Mouse (Mus musculus): Measurements from ENCODE around the gene Rnf7.

Gene Rnf7

DNA sequence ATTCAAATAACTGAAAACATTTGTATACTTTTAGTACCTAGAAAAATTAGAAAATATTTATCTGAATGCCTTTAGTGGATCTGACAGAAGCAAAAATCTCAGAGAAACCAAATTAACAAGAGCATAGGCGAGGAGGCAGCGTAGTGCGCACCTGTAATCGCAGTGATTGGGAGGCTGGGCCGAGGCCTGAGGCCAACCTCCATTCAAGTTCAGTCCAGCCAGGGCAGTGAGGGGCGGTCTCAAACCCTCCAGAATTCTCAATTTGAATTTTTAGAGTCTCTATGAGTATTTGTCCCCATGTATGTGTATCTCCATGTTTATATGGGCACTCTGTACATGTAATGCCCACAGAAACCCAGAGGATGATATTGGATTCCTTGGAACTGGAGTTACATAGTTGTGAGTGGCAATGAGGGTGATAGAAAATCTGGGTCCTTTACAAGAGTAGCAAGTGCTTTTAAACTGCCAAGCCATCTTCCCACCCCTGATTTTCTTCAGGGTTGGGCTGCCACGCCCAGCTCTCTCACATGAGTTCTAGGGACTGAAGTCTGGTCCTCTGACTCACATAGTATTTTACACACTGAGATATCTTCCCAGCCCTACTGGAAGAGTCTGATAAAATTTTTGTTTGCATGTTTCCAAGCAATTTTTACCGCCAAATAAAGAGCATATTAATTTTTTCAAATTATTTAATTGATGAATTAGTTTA, 8.1 kb downstream of the Rnf7 start:
- no peak for DNase-seq (ENCODE audit: low spot score)

- DNase-seq (ENCODE audit: low spot score): no peak
These were observed 8.8 kb downstream of the Rnf7 start for GRCm38 (mm10) chr9:96469556-96470265.

DNA sequence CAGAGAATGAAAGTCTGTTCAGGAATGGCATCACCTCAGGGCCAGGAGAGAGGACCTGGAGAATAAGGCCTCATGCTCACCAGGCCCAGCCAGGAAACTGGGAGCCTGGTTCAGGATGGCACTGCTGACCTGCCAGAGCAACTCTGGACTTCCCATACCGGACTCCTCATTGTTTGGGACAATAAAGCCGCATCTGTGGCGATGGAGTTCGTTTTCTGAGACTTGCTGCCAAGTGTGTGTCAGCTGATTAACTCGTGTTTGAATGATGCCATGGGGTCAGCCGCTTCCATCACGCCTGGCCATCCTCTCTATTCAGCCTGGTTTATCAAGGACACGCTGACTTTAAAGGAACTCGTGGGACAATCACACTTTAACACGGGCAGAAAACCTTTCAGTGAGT, 14.8 kb downstream of the Rnf7 start:
- DNase-seq (ENCODE audit: low spot score): no peak

GRCm38 (mm10) chr9:96461607-96462006, 16.9 kb downstream of the Rnf7 start:
- DNase-seq (ENCODE audit: low spot score): no peak

DNA sequence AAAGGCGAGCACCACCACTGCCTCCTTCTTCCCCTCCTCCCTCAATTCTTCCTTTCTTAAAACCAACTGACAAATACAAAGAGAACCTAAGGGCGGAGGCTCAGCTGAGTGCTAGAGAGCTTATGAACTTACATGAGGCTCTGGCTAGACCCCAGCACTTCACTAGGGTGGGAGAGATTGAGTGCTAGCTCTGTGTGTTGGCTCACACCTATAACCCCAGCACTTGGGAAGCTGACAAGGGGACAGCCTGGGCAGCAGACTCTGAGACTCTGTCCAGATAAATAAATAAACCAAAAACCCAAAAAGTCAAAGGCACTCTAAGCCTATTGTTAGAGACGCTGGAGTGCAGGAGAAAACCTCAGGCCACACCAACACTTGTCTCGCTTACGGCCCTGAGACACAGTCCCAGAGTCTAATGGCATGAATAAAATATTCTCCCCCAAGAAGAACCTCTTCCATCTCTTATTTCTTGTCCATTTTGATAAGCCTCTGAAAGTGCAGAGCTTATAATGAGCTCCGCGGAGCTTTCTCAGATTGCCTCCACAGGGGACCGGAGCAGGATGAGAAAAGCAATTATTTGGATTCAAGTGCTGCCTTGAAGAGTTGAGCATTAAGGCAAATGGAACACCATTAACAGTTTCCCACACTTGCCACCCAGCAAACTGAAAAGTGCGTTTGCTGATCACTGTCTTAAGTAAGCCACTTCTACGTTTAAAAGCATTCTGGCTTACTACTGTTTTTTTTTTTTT, 18.2 kb downstream of the Rnf7 start:
- no peak for DNase-seq (ENCODE audit: low spot score)

GRCm38 (mm10) chr9:96455618-96456017, 22.9 kb downstream of the Rnf7 start:
- DNase-seq (ENCODE audit: low spot score): no peak

GRCm38 (mm10) chr9:96452956-96453355, 25.5 kb downstream of the Rnf7 start:
- DNase-seq (ENCODE audit: low spot score): no peak

GRCm38 (mm10) chr9:96450900-96451720, 27.4 kb downstream of the Rnf7 start:
- no peak for DNase-seq (ENCODE audit: low spot score)

- no peak for DNase-seq (ENCODE audit: low spot score)
These were observed 29.0 kb downstream of the Rnf7 start for GRCm38 (mm10) chr9:96449514-96449913.

- DNase-seq (ENCODE audit: low spot score): no peak
These were observed 33.1 kb downstream of the Rnf7 start for GRCm38 (mm10) chr9:96445351-96445750.

GRCm38 (mm10) chr9:96442081-96442480, 36.4 kb downstream of the Rnf7 start:
- no peak for DNase-seq (ENCODE audit: low spot score)

- DNase-seq (ENCODE audit: low spot score): peak; percentile 34
These were observed 40.1 kb downstream of the Rnf7 start for GRCm38 (mm10) chr9:96438334-96438871.

GRCm38 (mm10) chr9:96437805-96438333, 40.6 kb downstream of the Rnf7 start:
- peak; percentile 66 for DNase-seq (ENCODE audit: low spot score)

GRCm38 (mm10) chr9:96436901-96437804, 41.3 kb downstream of the Rnf7 start:
- DNase-seq (ENCODE audit: low spot score): peak; percentile 81

DNA sequence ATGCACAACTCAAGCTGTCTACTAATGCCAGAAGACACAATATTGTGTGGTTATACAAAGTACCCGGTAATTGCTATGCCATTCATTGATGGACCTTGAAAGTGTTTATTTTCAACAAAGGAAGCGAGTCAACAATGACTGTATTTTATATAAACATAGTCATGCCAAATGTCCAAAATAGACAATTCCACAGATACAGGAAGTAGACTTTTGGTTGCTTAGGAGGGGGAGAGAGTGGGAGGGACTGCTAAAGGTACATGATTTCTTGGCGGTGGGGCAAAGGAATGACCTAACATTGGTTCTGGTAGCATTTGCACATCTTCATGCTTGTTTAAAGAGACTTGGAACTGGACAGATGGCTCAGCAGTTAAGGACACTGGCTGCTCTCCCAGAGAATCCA, 45.9 kb downstream of the Rnf7 start:
- no peak for DNase-seq (ENCODE audit: low spot score)

- no peak for DNase-seq (ENCODE audit: low spot score)
These were observed 47.4 kb downstream of the Rnf7 start for GRCm38 (mm10) chr9:96431081-96431480.

DNA sequence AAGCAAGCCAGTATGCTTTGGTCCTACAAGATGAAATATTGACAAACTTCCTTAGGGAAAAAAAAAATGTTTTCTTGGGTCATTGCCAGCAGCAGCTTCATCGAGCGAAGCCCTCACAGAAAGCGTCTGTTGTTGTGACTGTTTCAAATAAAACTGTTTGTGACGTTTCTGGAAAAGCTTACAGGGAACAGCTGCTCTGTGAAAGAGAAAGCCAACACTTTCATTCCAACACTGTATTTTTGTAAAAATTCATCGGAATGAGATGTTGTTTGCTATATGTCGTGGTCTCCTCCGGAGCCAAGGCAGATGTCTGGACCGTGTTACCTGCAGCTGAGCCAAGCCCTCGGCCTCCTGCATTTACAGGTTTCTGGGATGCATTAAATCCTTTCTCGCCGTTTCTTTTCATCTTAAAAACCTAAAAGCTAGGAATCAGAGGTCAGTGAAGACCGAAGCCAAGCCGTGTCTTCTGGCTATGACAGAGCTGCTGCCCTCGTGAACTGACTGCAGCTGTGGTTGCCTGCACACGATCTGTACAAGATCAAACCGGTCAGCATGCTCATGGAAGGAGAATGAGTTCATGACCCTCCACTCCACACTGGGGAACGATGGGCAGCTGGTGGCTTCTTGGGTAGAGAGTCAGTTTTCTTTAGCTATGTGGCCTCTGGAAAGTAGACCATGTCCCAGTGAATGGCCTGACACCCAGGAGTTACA, 50.0 kb downstream of the Rnf7 start:
- no peak for DNase-seq (ENCODE audit: low spot score)

GRCm38 (mm10) chr9:96424027-96424426, 54.4 kb downstream of the Rnf7 start:
- no peak for DNase-seq (ENCODE audit: low spot score)

All from testis, postnatal 14 days (tissue).